Mouse (Mus musculus) megakaryocyte, adult 5-6 weeks (primary cell): ENCODE data around the gene Ciita. TPM values are rescaled to one million over a fixed set of nuclear protein-coding genes. Genes with fewer than 3 reads are reported as not detected.

ENCODE experiments used
- ATAC-seq: 2 replicates; pipeline ENCODE4 v1.8.0; 2016; ENCODE audit warnings: mild to moderate bottlenecking, inconsistent platforms; ENCODE audit not compliant: poor library complexity, severe bottlenecking
- total RNA-seq, 2 experiments: library from RNA; stranded (forward) in 1 of 2; stranded (reverse) in 1 of 2; fragments of 153-499, 151-499 nt in 1 of 2; fragments of 221-1000, 200-1000 nt in 1 of 2; gene quantifications; 2 replicates each; pipeline versions ENCODE4 v1.2.3 to v1.2.4; 2015 to 2017

Ciita gene
- total RNA-seq, 2 experiments from 2014 or later = 3.2 to 3.3 TPM

DNA sequence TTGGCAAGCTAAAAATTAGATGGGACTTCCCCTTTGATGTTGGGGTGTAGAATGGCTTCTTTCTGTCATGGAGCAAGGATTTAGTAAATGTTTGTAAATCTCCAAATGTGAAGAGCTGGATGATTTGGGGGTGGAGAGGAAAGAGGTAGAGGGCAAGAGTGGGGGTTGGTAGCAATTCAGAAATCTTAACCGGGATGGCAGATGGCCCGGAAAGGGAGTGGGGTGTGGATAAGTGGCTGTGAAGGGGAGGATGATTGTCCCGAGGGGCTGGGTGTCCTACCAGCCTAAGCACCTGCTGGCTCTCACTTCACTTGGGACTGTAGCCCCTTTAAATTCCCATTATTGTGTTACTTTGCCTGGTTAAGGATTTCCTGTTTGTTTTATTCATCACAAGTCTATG lies 67.0 kb downstream of the Ciita start:
- ATAC-seq = no peak

DNA sequence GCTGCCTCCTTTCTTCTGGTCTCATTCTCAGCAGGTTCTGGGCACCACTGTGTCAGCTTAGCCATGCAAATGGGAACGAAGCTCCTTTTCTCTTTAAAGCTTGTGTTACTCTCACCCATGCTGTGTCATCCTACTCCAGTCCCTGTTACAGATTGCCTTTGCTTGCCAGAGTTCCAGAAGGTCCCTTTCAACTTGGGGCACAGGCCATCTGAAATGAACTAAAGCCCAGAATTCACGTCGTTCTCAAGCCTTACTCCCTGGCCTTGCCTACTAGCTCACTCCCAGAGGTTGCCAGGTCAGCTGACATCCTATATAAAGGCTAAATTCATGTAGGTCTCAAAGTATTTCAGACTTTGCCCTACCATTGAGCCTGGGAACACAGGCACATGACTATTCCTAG lies 69.1 kb downstream of the Ciita start:
- ATAC-seq = no peak

GRCm38 (mm10) chr16:10549600-10549999 lies 69.7 kb downstream of the Ciita start:
- ATAC-seq = no peak

DNA sequence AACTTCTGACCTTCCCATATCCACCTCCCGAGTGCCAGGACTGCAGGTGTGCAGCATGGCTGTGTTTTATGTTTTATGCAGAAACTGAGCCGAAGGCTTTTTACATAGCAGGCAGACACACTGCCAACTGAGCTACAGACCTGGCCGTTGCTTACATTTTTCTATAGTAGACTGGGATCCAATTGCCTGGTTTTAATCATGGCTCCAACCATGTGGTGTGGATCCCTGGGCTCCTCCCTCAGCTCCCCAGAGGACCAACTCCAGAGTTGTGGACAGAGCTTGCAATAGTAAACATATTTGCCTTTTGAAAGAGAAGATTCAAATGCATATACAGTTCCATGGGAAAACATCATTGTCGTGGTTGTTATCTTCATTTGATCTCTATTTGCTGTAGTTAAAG lies 71.7 kb downstream of the Ciita start:
- no peak for ATAC-seq

DNA sequence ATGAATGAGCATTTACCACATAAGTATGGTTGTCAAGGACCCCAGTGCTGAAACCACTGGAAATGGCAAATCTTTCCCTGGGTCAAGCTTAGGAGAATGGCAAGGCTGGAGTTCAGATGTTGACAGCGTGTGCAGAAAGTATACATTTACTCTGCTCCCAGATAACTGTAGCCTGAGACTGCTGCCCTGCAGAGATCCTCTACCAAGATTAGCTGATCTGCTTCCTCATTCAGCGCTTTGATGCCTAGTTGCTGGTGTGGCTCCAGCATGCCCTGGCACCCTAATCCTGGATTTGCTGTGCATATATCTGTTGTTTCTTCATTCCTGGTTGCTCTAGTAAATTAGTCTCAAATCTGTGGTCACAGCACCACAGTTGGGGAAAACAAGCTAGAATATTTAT lies 74.0 kb downstream of the Ciita start:
- no peak for ATAC-seq

GRCm38 (mm10) chr16:10559991-10560390 lies 80.1 kb downstream of the Ciita start:
- ATAC-seq = no peak

DNA sequence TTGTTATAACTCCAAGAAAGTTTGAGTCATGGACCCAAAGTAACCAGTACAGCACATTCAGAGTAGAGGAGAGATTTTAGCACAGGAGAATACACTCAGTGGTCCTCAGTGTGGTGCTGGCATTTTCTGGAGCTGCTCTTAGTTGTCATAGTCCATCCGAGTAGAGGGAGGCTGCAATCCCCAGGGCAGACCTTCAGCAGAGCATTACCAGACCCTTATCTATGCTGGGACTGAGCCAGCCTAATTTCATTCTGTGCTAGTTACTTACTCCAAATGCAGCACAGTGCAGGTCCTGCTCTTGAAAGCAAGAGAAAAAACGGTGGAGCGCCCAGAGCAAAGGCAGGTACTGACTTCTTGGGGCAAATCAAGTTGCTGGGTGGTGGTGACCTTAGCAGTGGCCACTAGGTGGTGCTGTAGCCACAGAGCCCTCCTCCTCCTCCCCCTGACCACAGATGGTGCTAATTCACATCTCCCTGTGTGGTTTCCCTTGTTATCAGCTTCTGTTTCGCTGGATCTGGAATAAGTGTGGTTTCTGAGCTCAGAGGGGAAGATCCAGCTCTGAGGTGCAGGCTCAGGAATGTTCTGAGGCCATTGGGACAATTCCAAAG lies 85.5 kb downstream of the Ciita start:
- ATAC-seq = peak; percentile 96

DNA sequence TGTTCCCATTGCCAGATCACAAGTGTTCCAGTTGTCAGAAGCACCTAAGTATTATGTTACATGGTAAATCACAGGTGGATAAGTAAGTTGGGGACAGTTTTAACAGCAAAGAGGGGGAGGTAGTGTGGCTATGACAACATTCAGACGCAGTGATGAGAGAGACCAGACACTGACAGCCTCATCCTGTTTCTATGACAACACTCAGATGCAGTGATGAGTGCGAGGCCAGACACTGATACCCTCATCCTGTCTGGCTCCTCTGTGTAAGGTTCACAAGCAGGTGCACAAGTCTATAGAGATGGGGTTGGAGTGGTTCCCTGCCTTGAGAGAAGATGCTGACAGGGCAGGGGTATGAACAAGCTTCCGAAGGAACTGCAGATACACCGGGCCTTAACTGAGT lies 87.3 kb downstream of the Ciita start:
- ATAC-seq = no peak

- no peak for ATAC-seq
Measured at GRCm38 (mm10) chr16:10569809-10570395, 90.0 kb downstream of the Ciita start.

DNA sequence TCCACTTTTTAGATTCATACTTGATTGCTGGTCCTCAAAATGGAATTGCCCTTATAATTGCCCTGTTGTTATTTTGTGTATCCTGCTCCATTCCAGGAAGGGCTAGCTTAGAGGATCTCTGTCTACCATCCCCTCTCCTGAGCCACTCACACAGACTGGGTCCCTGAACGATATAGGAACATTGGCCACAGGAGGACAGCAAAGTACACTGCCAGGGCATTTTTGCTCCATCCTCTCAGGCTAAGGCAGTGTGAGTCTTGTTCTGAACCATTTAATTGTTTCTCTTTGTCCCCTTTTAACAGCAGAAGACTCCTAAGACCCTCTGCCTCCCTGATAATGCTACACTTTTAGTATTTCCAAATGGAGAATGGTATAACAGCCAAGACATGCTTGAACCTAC lies 90.8 kb downstream of the Ciita start:
- ATAC-seq = no peak

DNA sequence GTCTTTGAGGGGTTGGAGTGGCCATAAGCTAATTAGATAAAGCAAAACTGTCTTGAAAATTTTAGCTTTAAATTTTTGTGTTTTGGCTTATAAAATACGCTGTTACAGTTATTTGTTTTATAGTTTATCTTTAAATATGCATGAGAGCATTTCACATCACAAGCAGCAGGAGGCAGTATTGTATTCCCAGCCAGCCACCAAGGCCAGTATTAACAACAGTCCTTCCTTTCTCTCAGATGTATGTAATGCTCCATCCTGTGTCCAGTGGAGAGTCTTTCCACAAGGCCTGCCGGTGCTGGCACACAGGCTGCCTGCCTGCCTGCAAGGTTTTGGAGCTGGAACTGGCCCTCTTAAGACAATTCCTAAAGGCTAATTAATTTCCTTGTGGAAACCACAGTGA lies 92.0 kb downstream of the Ciita start:
- ATAC-seq = peak; percentile 49; the same call in 1 of the 2 replicates

DNA sequence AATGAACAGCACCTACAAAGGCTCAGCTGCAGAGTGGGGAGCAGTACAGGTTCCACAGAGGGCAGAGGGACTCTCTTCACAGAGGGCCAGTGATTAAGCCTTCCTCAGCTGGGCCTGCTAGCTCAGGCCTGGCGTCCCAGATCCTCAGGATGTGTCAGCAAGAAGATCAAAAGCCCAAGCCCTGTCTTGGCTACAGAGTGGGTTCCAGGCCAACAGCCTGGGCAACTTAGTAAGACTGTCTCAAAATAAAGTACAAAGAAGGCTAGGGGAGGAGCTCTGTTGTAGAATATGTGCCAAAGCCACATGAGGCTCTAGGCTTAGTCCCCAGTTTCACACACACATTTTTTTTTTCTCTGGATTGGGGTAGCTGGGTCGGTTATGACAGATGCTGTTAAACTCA lies 95.1 kb downstream of the Ciita start:
- no peak for ATAC-seq

DNA sequence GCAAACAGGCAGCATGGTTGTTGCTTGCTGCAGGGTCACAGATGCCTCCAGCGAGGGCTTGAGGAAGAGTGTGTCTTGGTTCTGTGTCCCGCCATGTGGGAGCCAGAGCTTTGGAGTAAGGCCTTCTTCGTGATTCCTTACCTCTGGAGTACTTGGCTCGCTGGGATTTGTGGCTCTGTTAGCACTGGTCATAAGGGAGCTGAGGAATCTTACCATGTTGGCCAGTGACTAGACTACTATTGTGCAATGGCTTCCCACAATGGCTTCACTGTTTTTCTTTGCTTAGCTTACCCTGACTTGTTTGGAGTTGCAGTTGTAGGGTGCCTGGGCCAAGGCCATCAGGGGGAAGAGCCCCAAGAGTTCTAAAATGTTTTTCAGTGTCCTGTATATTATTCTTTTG lies 96.1 kb downstream of the Ciita start:
- no peak for ATAC-seq

DNA sequence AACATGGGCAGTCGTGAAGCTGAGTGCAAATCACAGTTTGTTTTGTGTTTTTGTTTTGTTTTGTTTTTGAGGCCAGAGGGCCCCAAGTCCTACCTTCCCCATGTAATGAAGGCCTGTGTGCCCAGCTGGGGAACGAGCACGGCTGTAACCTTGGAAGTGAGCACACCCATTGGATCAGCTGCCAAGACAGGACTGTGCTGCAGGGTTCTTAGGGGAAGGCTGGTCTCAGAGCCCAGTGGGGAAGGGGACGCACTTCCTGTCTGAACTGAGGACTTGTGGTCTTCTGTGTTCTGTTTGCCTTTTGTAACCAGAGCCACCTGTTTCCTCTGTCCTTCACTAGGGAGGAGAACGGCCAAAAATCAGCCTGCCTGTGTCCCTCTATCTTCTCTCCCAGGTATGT lies 97.7 kb downstream of the Ciita start:
- ATAC-seq = no peak

Other genes starting within 250 kb of the Ciita start
- gene Emp2, start 166.1 kb upstream of the Ciita start, total RNA-seq (2015) = not detected in 2 replicates
- gene Emp2, start 166.1 kb upstream of the Ciita start, total RNA-seq (2017) = 0.07 and 0.33 TPM in 2 replicates
- gene Tekt5, start 84.6 kb upstream of the Ciita start, total RNA-seq (2015) = not detected in 2 replicates
- 0.12 TPM in 1 of 2 replicates, not detected in the other for gene Tekt5, start 84.6 kb upstream of the Ciita start, total RNA-seq (2017)
- 35.2 and 46.1 TPM in 2 replicates for gene Nubp1, start 68.1 kb upstream of the Ciita start, total RNA-seq (2015)
- gene Nubp1, start 68.1 kb upstream of the Ciita start, total RNA-seq (2017) = 49.2 and 57.1 TPM in 2 replicates
- 0.07 TPM in 1 of 2 replicates, not detected in the other for gene Tvp23a, start 32.7 kb upstream of the Ciita start, total RNA-seq (2015)
- 0.22 TPM in 1 of 2 replicates, not detected in the other for gene Tvp23a, start 32.7 kb upstream of the Ciita start, total RNA-seq (2017)
- 5.9 and 6.0 TPM in 2 replicates for gene Dexi, start 63.0 kb downstream of the Ciita start, total RNA-seq (2015)
- 4.3 and 7.0 TPM in 2 replicates for gene Dexi, start 63.0 kb downstream of the Ciita start, total RNA-seq (2017)
- gene Clec16a, start 65.3 kb downstream of the Ciita start, total RNA-seq (2015) = 26.8 and 28.8 TPM in 2 replicates
- 19.4 and 20.7 TPM in 2 replicates for gene Clec16a, start 65.3 kb downstream of the Ciita start, total RNA-seq (2017)